Mouse (Mus musculus) limb, embryonic 14.5 days (tissue): ENCODE data around the gene Cbx5. TPM values are rescaled to one million over a fixed set of nuclear protein-coding genes. Genes with fewer than 3 reads are reported as not detected.

Source experiments
- ATAC-seq: fragments of 200-750 bp; cut with Nextera tagmentation; 2 replicates; pipeline ENCODE4 v1.8.0; 2017; ENCODE audit warnings: low read depth, moderate number of reproducible peaks, moderate TSS enrichment; ENCODE audit not compliant: low FRiP score
- DNase-seq: peaks from one replicate; pipeline ENCODE4 v3.0.0-alpha.2; 2015; ENCODE audit warnings: low spot score
- H3K27ac ChIP-seq: fragments of 300-500 bp; sonication (generic); replicated peaks from 2 replicates; pipeline ENCODE4 v1.5.1; 2014; ENCODE audit warnings: low read depth, mild to moderate bottlenecking, low read length, moderate library complexity, mixed read lengths
- H3K27me3 ChIP-seq: fragments of 300-500 bp; sonication (generic); 2 replicates; pipeline ENCODE4 v1.6.1; 2014; ENCODE audit warnings: low read length, mixed read lengths; ENCODE audit not compliant: control insufficient read depth, insufficient read depth
- H3K36me3 ChIP-seq: fragments of 300-500 bp; sonication (generic); 2 replicates; pipeline ENCODE4 v1.6.1; 2014; ENCODE audit warnings: mild to moderate bottlenecking, low read length, moderate library complexity, mixed read lengths; ENCODE audit not compliant: control insufficient read depth, insufficient read depth
- H3K4me1 ChIP-seq: fragments of 300-500 bp; sonication (generic); 2 replicates; pipeline ENCODE4 v1.6.1; 2014; ENCODE audit warnings: antibody characterized with exemption, low read length, mixed read lengths; ENCODE audit not compliant: control insufficient read depth, insufficient read depth
- H3K4me2 ChIP-seq: fragments of 300-500 bp; sonication (generic); replicated peaks from 2 replicates; pipeline ENCODE4 v1.6.1; 2014; ENCODE audit warnings: low read depth, mild to moderate bottlenecking, low read length, moderate library complexity; ENCODE audit not compliant: severe bottlenecking
- H3K4me3 ChIP-seq: fragments of 300-500 bp; sonication (generic); replicated peaks from 2 replicates; pipeline ENCODE4 v1.5.1; 2014; ENCODE audit warnings: low read length
- H3K9ac ChIP-seq: fragments of 300-500 bp; sonication (generic); 2 replicates; pipeline ENCODE4 v1.6.1; 2014; ENCODE audit warnings: mild to moderate bottlenecking, low read depth, low read length, moderate library complexity; ENCODE audit not compliant: severe bottlenecking
- H3K9me3 ChIP-seq: fragments of 300-500 bp; sonication (generic); 2 replicates; pipeline ENCODE4 v1.6.1; 2016; ENCODE audit warnings: low read length; ENCODE audit not compliant: control insufficient read depth
- POLR2A ChIP-seq: fragments of 200-500 bp; IDR thresholded peaks from 2 replicates; pipeline ENCODE4 v1.8.0; 2012; ENCODE audit warnings: inconsistent platforms, mild to moderate bottlenecking, moderate library complexity, borderline replicate concordance; ENCODE audit not compliant: insufficient read depth, insufficient read length; ENCODE audit errors: extremely low read depth
- WGBS: fragments of 180-500 bp; shearing (Covaris S2); extraction: QIAGEN DNeasy Blood & Tissue Kit; methylation state at CpG from one replicate; pipeline ENCODE4 v1.1.7; 2014; 5-methylcytosine and 5-hydroxymethylcytosine counted together
- polyA plus RNA-seq, 2 experiments: library from polyadenylated mRNA; depleted of rRNA in 1 of 2; stranded (reverse) in 1 of 2; unstranded in 1 of 2; fragments of >200 nt; fragmentation: Nextera tagmentation in 1 of 2; extraction: Ambion mirVana in 1 of 2; gene quantifications; 2 replicates each; pipeline versions ENCODE4 v1.2.1 to v1.2.3; 2012 to 2014

Gene Cbx5
- polyA plus RNA-seq, 2 experiments = 78.3 to 122 TPM

DNA sequence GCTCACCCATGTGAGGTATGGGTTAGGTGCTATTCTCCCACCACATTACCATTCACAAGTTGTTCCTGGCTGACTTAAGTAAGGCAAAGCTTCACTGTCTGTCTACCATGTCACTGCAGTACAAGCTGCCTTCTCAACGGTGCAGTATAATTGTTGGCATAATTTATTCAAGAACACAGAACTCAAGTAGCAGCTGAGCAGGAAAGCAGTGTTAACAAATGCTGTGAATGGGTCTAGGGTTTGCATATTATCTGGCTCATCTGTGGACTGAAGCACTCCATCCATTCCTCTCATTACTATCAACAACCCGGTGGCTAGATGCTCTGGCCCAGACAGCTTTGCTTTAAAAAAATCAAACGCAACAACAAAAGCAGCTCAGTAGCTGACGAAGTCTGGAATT is 41.8 kb downstream of the Cbx5 start:
- Histone ChIP-seq H3K36me3 (peaks cover 82% of the 10 kb centered on the region), H3K9me3 (no peaks in the 10 kb centered on the region), H3K4me3 (no peak overlapping the region), H3K27ac (no peak overlapping the region), H3K27me3 (no peaks in the 10 kb centered on the region), H3K4me2 (no peak overlapping the region), H3K4me1 (no peaks in the 10 kb centered on the region), H3K9ac (no peak overlapping the region)
- ATAC-seq (no peak), DNase-seq (no peak)
- 90% methylated on average over 4 of the region's 4 CpGs for WGBS
- TF ChIP-seq POLR2A = no peak

GRCm38 (mm10) chr15:103196835-103197234 is 42.8 kb downstream of the Cbx5 start:
- ATAC-seq = no peak

GRCm38 (mm10) chr15:103193606-103194005 is 46.0 kb downstream of the Cbx5 start:
- no peak overlapping the region for H3K4me3 ChIP-seq
- 85% methylated on average over 2 of the region's 2 CpGs for WGBS
- TF ChIP-seq POLR2A = no peak
- no peak overlapping the region for H3K9ac ChIP-seq
- no peaks in the 10 kb centered on the region for H3K4me1 ChIP-seq
- no peak overlapping the region for H3K27ac ChIP-seq
- H3K36me3 ChIP-seq = peaks cover 77% of the 10 kb centered on the region
- no peak for ATAC-seq
- no peak for DNase-seq
- no peaks in the 10 kb centered on the region for H3K9me3 ChIP-seq
- H3K4me2 ChIP-seq = no peak overlapping the region
- no peaks in the 10 kb centered on the region for H3K27me3 ChIP-seq

More at GRCm38 (mm10) chr15:103196835-103197234, 42.8 kb downstream of the Cbx5 start:
- no peak for TF ChIP-seq POLR2A
- H3K36me3 ChIP-seq = peaks cover 88% of the 10 kb centered on the region
- no peaks in the 10 kb centered on the region for H3K4me1 ChIP-seq
- no peak overlapping the region for H3K27ac ChIP-seq
- WGBS = 86% methylated on average over 1 of the region's 1 CpGs
- no peaks in the 10 kb centered on the region for H3K27me3 ChIP-seq
- no peak overlapping the region for H3K4me3 ChIP-seq
- no peaks in the 10 kb centered on the region for H3K9me3 ChIP-seq
- H3K9ac ChIP-seq = no peak overlapping the region
- no peak for DNase-seq
- H3K4me2 ChIP-seq = no peak overlapping the region

- Histone ChIP-seq H3K4me2 (no peak overlapping the region), H3K9ac (no peak overlapping the region), H3K36me3 (peaks cover 49% of the 10 kb centered on the region), H3K9me3 (no peaks in the 10 kb centered on the region), H3K4me3 (no peak overlapping the region), H3K27me3 (no peaks in the 10 kb centered on the region), H3K27ac (no peak overlapping the region), H3K4me1 (no peaks in the 10 kb centered on the region)
- DNase-seq (no peak), ATAC-seq (no peak)
- no peak for TF ChIP-seq POLR2A
- 39% methylated on average over 10 of the region's 10 CpGs for WGBS
These were observed 48.8 kb downstream of the Cbx5 start for GRCm38 (mm10) chr15:103190531-103191462.

- Histone ChIP-seq H3K27me3 (no peaks in the 10 kb centered on the region), H3K4me2 (no peak overlapping the region), H3K4me1 (no peaks in the 10 kb centered on the region), H3K27ac (no peak overlapping the region), H3K9ac (no peak overlapping the region), H3K4me3 (no peak overlapping the region), H3K36me3 (peaks cover 42% of the 10 kb centered on the region), H3K9me3 (no peaks in the 10 kb centered on the region)
- no peak for ATAC-seq
- TF ChIP-seq POLR2A = no peak
- DNase-seq = no peak
- WGBS = 49% methylated on average over 7 of the region's 7 CpGs
These were observed 49.5 kb downstream of the Cbx5 start for GRCm38 (mm10) chr15:103190083-103190482.

DNA sequence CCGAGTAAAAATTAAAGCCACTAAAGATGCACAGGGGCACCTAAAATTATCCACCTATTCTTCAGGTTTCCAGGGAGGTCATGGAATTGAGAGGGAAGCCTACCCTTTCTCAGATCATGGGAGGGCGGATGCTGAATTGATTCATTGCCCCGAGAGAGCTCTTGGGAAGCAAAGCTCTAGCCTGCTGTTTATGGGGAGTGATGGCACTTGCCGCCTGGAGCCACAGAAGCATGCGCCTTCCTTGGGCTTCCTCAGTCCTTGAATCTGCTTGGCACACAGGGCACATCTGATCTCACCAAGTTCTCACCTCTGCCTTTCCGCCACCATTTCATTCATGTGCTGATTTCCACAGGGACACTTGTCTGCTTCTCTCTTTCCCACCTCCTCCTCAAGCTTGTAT is 51.8 kb downstream of the Cbx5 start:
- Histone ChIP-seq H3K9me3 (no peaks in the 10 kb centered on the region), H3K27ac (no peak overlapping the region), H3K36me3 (peaks cover 25% of the 10 kb centered on the region), H3K4me1 (peaks cover 2% of the 10 kb centered on the region; the same call in 1 of the 2 replicates), H3K4me2 (no peak overlapping the region), H3K27me3 (no peaks in the 10 kb centered on the region), H3K9ac (no peak overlapping the region), H3K4me3 (no peak overlapping the region)
- TF ChIP-seq POLR2A = no peak
- whole genome bisulfite sequencing = 60% methylated on average over 6 of the region's 6 CpGs
- DNase-seq (no peak), ATAC-seq (no peak)
